Mouse (Mus musculus) neutrophil, adult 5-6 weeks (primary cell): ENCODE measurements around the gene Dab2ip. TPM values are rescaled to one million over a fixed set of nuclear protein-coding genes. Genes with fewer than 3 reads are reported as not detected.

Experiments
- ATAC-seq: fragments of 151-379, 151-347 bp; 2 replicates; pipeline ENCODE4 v1.8.0; 2017; ENCODE audit warnings: mild to moderate bottlenecking, moderate TSS enrichment; ENCODE audit not compliant: insufficient number of reproducible peaks, poor library complexity, low FRiP score, severe bottlenecking; ENCODE audit errors: extremely low read depth
- total RNA-seq: library from RNA; stranded (forward); fragments of 200-1000 nt; gene quantifications from 2 replicates; pipeline ENCODE4 v1.2.3, GENCODE M21; 2017

The Dab2ip gene
- total RNA-seq, 1 experiment from 2014 or later, result 6.1 TPM

GRCm38 (mm10) chr2:35589800-35590199 is 31.7 kb downstream of the Dab2ip start:
- ATAC-seq, result no peak

GRCm38 (mm10) chr2:35591961-35592724 is 34.1 kb downstream of the Dab2ip start:
- ATAC-seq, result no peak

DNA sequence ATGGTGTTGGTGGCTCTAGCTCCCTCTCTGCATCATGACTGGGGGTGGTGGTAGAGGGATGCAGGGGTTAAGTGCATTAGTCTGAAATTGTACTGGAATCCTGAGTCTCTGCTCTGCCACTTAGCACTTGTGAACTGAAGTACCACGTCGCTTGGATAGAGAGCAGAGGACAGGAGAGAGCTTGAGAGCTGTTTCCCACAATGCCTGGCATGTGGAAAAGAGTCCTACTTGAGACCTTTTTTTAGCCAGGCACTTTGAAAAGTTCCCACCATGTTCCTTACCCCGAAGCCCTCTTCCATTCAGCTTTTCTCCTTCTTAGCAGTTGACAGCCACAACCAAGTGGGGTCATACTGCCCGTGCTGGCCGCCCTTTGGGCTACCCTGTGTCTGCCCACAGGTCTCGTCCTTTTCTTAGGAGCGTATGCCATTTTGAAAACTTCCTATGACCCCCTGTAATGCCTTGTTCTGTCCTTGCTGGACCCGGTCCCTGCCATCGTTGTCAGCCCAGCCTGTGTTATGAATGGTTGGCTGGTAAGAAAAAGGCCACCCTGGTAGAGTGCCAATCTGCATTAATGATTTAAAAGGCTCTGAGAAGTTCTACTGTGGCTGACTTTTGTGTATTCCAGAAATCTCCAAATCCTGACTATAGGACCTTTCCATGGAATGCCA is 34.8 kb downstream of the Dab2ip start:
- no peak for ATAC-seq

- no peak for ATAC-seq
Measured at GRCm38 (mm10) chr2:35593889-35594288, 35.8 kb downstream of the Dab2ip start.

- ATAC-seq, result no peak
Measured at GRCm38 (mm10) chr2:35595102-35595501, 37.0 kb downstream of the Dab2ip start.

- no peak for ATAC-seq
Measured at GRCm38 (mm10) chr2:35595718-35596117, 37.7 kb downstream of the Dab2ip start.

GRCm38 (mm10) chr2:35596796-35597195 is 38.7 kb downstream of the Dab2ip start:
- no peak for ATAC-seq

- ATAC-seq, result no peak
Measured at GRCm38 (mm10) chr2:35598819-35599218, 40.8 kb downstream of the Dab2ip start.

DNA sequence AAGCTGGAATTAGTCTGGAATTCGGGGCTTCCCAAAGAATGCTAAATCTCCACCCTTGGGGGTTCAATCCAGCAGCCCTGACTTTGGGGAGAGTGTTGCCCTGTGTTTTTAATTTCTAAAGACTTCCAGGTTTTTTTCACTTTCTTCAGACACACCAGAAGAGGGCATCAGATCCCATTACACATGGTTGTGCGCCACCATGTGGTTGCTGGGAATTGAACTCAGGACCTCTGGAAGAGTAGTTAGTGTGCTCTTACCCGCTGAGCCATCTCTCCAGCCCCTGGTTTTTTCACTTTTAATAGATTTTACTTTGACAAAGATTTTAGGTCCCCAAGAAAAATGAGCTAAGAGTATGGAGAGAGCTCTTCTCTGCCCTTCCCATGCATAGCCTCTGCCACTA is 43.6 kb downstream of the Dab2ip start:
- ATAC-seq, result no peak

DNA sequence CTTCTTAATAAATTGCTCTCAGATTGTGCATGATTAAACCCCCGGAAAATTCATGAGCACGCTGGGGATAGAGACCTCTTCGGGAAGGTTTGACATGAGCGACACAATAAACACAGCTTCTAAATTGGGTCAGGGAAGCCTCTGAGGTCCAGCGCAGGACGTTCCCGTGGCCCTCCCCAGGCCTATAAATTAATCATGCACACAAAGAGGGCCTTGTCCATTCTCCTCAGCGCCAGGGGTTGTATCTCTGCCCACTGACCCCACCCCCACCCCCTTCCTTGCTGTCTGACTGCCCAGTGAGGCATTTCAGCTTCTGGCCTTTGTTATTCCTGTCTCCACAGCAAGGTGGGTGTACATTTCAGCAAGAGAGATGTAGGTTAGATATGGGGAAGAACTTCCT is 49.4 kb downstream of the Dab2ip start:
- no peak for ATAC-seq

DNA sequence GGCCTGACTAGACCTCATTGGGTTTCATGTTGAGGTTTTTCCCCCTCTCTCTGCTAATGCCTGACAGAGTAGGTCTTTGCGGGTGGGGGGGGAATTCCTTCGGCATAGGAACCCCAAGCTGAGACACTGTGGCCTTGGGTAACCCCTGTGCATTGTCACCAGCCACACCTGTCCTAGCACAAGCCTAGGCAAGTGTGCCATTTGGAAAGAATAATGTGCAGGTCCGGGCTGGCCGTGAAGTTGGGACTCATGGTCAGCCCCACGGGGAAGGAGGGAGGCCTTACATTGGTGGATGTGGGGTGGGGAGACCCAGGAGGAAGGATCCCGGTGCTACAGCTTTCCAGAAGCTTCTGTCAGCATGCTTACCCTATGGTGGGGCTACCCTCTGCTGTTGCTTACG is 50.8 kb downstream of the Dab2ip start:
- no peak for ATAC-seq

DNA sequence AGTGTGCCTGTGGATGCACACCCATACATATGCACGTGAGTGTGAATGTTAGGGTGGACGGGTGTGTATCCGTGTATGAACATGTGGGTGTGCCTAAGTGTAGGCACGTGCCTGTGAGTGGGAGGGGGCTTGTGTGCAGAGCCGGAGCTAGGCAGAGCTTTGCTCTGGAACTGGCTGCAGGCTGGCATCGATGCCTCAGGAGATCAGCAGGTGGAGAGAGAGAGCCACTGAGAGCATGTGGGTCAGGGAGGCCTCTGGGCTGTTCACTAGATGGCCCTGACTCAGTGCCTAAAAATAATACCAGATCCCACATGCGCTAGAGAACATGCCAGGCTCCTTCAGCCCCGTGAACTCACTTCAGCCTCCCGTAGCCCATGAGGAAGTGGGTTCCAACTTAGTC is 51.3 kb downstream of the Dab2ip start:
- ATAC-seq, result no peak

DNA sequence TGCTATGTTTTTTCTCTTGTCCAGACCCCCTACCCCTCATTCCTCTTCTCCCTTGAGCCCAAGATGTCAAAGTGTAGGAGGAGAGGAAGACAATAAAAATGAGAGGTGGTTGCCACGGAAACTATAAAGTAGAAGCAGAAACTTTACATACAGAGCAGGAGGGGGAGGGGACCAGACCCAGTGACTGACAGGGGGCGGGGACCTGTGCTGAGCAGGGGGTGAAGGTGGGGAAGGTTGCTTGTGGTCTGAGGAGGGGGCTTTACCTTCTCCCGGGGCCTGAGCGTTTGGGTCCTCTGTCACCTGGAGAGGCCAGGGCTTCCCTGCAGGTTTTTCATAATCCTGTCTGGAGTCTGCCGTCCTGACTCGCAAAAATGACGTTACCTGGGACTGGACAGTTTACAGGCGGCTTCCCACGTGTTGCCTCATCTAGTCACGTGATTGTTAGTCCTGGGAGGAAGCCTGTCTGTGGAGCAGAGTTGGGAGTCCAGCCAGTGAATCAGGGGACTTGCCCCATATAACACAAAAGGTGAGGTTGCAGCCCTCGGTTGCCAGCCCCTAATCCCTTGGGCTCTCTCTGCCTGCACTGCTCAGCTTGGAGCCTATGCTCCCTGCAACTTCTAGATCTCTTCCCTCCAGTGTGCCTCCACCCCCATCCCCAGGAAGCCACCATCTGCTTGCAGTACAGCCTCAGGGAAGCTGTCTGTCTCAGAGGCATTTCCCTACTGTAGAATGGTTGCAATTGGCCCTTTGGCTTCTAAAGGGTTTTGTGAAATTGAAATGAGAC is 52.3 kb downstream of the Dab2ip start:
- ATAC-seq, result no peak

GRCm38 (mm10) chr2:35610976-35611375 is 52.9 kb downstream of the Dab2ip start:
- no peak for ATAC-seq

- no peak for ATAC-seq
Measured at GRCm38 (mm10) chr2:35611645-35612044, 53.6 kb downstream of the Dab2ip start.

GRCm38 (mm10) chr2:35612297-35612696 is 54.2 kb downstream of the Dab2ip start:
- no peak for ATAC-seq

- no peak for ATAC-seq
Measured at GRCm38 (mm10) chr2:35613946-35614353, 55.9 kb downstream of the Dab2ip start.

DNA sequence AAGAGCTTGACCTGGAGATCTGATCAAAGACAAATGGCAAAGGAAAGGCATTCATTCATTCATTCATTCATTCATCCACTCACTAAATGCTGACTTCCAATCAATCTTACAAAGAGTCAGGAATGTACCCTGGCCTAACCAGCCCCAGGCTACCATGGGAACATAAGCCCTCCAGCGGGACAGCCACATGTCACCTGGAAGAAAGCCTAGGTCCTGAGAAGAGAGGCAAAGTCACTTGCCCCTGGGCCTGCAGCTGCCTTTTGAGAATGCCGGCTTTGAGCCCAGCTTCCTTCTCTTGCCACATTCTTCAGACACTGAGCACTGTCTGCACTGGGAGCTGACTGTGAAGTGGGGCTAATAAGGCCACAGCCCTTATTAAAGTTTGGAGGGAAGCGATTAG is 56.3 kb downstream of the Dab2ip start:
- no peak for ATAC-seq

DNA sequence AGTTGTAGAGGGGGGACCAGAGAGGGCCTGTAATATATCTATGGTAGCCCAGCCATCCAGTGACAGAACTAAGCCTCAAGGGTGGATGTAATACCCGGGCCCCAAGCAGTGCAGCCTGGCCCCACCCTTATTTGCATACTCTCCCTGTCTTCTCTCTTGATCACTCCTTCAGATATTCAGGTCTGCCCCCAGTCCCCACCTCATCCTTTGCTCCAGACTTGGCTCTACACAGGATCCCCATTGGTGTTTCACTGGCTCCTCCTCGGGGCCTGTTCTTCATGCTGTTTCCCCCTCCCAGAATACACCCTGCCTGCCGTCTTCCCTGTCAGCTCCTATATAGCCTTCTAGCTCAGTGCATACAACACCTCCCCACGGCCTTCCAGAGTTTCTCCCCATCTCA is 57.3 kb downstream of the Dab2ip start:
- no peak for ATAC-seq

DNA sequence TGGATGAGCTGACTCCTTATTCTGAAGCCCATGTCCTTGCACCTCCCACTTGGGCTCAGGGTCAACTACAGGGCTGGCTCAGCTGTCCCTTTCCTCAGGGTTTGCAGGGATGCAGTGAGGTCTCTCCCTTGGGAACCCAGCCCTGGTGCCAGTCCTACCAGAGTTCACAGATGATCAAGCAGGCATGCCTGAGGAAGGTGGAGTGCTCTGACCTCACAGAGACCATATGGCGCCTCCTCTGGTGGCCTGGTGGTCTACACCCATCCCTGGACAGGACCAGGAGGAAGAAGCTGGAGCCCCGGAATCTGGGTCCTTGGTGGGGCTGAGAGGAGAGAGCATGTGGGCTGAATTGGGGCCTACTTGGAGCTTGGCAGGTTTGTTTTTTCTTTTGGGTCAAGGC is 57.9 kb downstream of the Dab2ip start:
- ATAC-seq, result no peak
